Mouse (Mus musculus): ENCODE data around the gene Samd14.

Gene Samd14

GRCm38 (mm10) chr11:95032945-95033344 lies 23.3 kb downstream of the Samd14 start:
- in situ Hi-C loops (cut with MboI, MseI) = no loop called here

- in situ Hi-C loops (cut with MboI, MseI) = no loop called here
These were observed 23.9 kb downstream of the Samd14 start for GRCm38 (mm10) chr11:95033617-95034016.

GRCm38 (mm10) chr11:95034902-95035301 lies 25.2 kb downstream of the Samd14 start:
- in situ Hi-C loops (cut with MboI, MseI) = no loop called here

GRCm38 (mm10) chr11:95036521-95036920 lies 26.8 kb downstream of the Samd14 start:
- in situ Hi-C loops (cut with MboI, MseI) = no loop called here

GRCm38 (mm10) chr11:95037306-95037705 lies 27.6 kb downstream of the Samd14 start:
- in situ Hi-C loops (cut with MboI, MseI) = no loop called here

GRCm38 (mm10) chr11:95038156-95038817 lies 28.6 kb downstream of the Samd14 start:
- in situ Hi-C loops (cut with MboI, MseI) = no loop called here

- in situ Hi-C loops (cut with MboI, MseI) = no loop called here
These were observed 29.4 kb downstream of the Samd14 start for GRCm38 (mm10) chr11:95038818-95039655.

- in situ Hi-C loops (cut with MboI, MseI) = loop anchor here (5.0 kb wide), 1 partner anchor 68 kb away; no protein-coding TSS in a partner anchor
These were observed 30.1 kb downstream of the Samd14 start for GRCm38 (mm10) chr11:95039766-95040165.

GRCm38 (mm10) chr11:95040491-95041138 lies 30.9 kb downstream of the Samd14 start:
- in situ Hi-C loops (cut with MboI, MseI) = loop anchor here (5.0 kb wide), 1 partner anchor 67 kb away; no protein-coding TSS in a partner anchor

GRCm38 (mm10) chr11:95041139-95041609 lies 31.5 kb downstream of the Samd14 start, which contains the start of gene Pdk2:
Gene Pdk2 (minus strand): TSS chr11:95041354.
- in situ Hi-C loops (cut with MboI, MseI) = loop anchor here (5.0 kb wide), 1 partner anchor 66 kb away; no protein-coding TSS in a partner anchor

GRCm38 (mm10) chr11:95042096-95042495 lies 32.4 kb downstream of the Samd14 start:
- in situ Hi-C loops (cut with MboI, MseI) = loop anchor here (5.0 kb wide), 1 partner anchor 65 kb away; no protein-coding TSS in a partner anchor

GRCm38 (mm10) chr11:95043060-95043459 lies 33.4 kb downstream of the Samd14 start:
- in situ Hi-C loops (cut with MboI, MseI) = loop anchor here (5.0 kb wide), 1 partner anchor 64 kb away; no protein-coding TSS in a partner anchor

GRCm38 (mm10) chr11:95043608-95044007 lies 33.9 kb downstream of the Samd14 start:
- in situ Hi-C loops (cut with MboI, MseI) = loop anchor here (5.0 kb wide), 1 partner anchor 64 kb away; no protein-coding TSS in a partner anchor

- in situ Hi-C loops (cut with MboI, MseI) = loop anchor here (5.0 kb wide), 1 partner anchor 63 kb away; no protein-coding TSS in a partner anchor
These were observed 34.6 kb downstream of the Samd14 start for GRCm38 (mm10) chr11:95044185-95044870.

GRCm38 (mm10) chr11:95046980-95047680 lies 37.5 kb downstream of the Samd14 start:
- in situ Hi-C loops (cut with MboI, MseI) = no loop called here

- in situ Hi-C loops (cut with MboI, MseI) = no loop called here
These were observed 43.4 kb downstream of the Samd14 start for GRCm38 (mm10) chr11:95053062-95053461.

- in situ Hi-C loops (cut with MboI, MseI) = no loop called here
These were observed 47.3 kb downstream of the Samd14 start for GRCm38 (mm10) chr11:95056768-95057501.

- in situ Hi-C loops (cut with MboI, MseI) = no loop called here
These were observed 59.7 kb downstream of the Samd14 start for GRCm38 (mm10) chr11:95069226-95069957.

All from T-helper 1 cell (primary cell).